Mouse (Mus musculus) kidney, postnatal 4 days (tissue): ENCODE data around the gene Nectin2.
A peak's percentile ranks its signal among the peaks of the same experiment; 100 is the strongest.
"Not testable (repeated sequence)": the region's sequence is repeated elsewhere in the genome, so short reads cannot be mapped to it uniquely, and the experiment has no call there.

ENCODE experiments used
- DNase-seq, 2 experiments: peaks; one replicate each; pipeline ENCODE4 v3.0.0; 2021; ENCODE audit warnings: mixed read lengths in 2 of 2

Gene Nectin2

GRCm38 (mm10) chr7:19750217-19751069 lies at the start of gene Nectin2:
Gene Nectin2 (minus strand): TSS chr7:19750483.
- peak; percentile 92 to 94 for DNase-seq

GRCm38 (mm10) chr7:19796697-19797588 lies 46.7 kb upstream of the Nectin2 start, which contains the start of gene Cblc:
Gene Cblc (minus strand): TSS chr7:19796809.
- peak; percentile 90 to 92 for DNase-seq

GRCm38 (mm10) chr7:19796254-19796653 lies 46.0 kb upstream of the Nectin2 start:
- peak in 1 of 2 experiments; percentile 33 for DNase-seq

GRCm38 (mm10) chr7:19795236-19795635 lies 45.0 kb upstream of the Nectin2 start:
- DNase-seq = no peak

GRCm38 (mm10) chr7:19792701-19793630 lies 42.7 kb upstream of the Nectin2 start:
- DNase-seq = no peak

GRCm38 (mm10) chr7:19791504-19791903 lies 41.2 kb upstream of the Nectin2 start:
- DNase-seq = not testable (repeated sequence)

GRCm38 (mm10) chr7:19789904-19790347 lies 39.6 kb upstream of the Nectin2 start:
- DNase-seq = peak; percentile 96 to 97

- DNase-seq = no peak
Measured at GRCm38 (mm10) chr7:19785874-19786458, 35.7 kb upstream of the Nectin2 start.

GRCm38 (mm10) chr7:19784764-19785535 lies 34.7 kb upstream of the Nectin2 start:
- peak; percentile 39 to 57 for DNase-seq

- no peak for DNase-seq
Measured at GRCm38 (mm10) chr7:19783630-19784029, 33.3 kb upstream of the Nectin2 start.

- peak; percentile 79 to 80 for DNase-seq
Measured at GRCm38 (mm10) chr7:19782645-19783044, 32.4 kb upstream of the Nectin2 start.

- no peak for DNase-seq
Measured at GRCm38 (mm10) chr7:19781741-19782140, 31.5 kb upstream of the Nectin2 start.

GRCm38 (mm10) chr7:19779903-19780302 lies 29.6 kb upstream of the Nectin2 start:
- no peak for DNase-seq

GRCm38 (mm10) chr7:19778645-19779044 lies 28.4 kb upstream of the Nectin2 start:
- no peak for DNase-seq

- no peak for DNase-seq
Measured at GRCm38 (mm10) chr7:19777049-19777723, 26.9 kb upstream of the Nectin2 start.

- DNase-seq = no peak
Measured at GRCm38 (mm10) chr7:19771682-19772081, 21.4 kb upstream of the Nectin2 start.

GRCm38 (mm10) chr7:19770984-19771391 lies 20.7 kb upstream of the Nectin2 start, which contains the start of gene Bcam:
Gene Bcam (minus strand): TSS chr7:19771016.
- DNase-seq = peak; percentile 73 to 87

GRCm38 (mm10) chr7:19770375-19770754 lies 20.1 kb upstream of the Nectin2 start:
- peak; percentile 98 for DNase-seq

- no peak for DNase-seq
Measured at GRCm38 (mm10) chr7:19769434-19770374, 19.4 kb upstream of the Nectin2 start.
